Mouse (Mus musculus) C2C12 (cell line): ENCODE measurements around the gene Kcns3.

Experiments
- CEBPB ChIP-seq: IDR thresholded peaks from one replicate; pipeline ENCODE4 v1.6.1; 2011; ENCODE audit warnings: low read depth, mild to moderate bottlenecking, control low read depth, moderate library complexity
- CTCF ChIP-seq: IDR thresholded peaks from one replicate; pipeline ENCODE4 v1.5.1; 2011; ENCODE audit not compliant: control insufficient read depth, insufficient read depth, insufficient read length

- TF ChIP-seq CTCF (no peak), CEBPB (no peak)
Measured at GRCm38 (mm10) chr12:11149421-11150191, 1.2 kb downstream of the Kcns3 start.
